Mouse (Mus musculus) heart, embryonic 11.5 days (tissue): Measurements from ENCODE around the gene Set. TPM values are rescaled to one million over a fixed set of nuclear protein-coding genes. Genes with fewer than 3 reads are reported as not detected.
A peak's percentile ranks its signal among the peaks of the same experiment; 100 is the strongest.
"Not testable (repeated sequence)": the region's sequence is repeated elsewhere in the genome, so short reads cannot be mapped to it uniquely, and the experiment has no call there.

ENCODE experiments used
- ATAC-seq: fragments of 200-750 bp; cut with Nextera tagmentation; replicated peaks from 2 replicates; pipeline ENCODE4 v1.8.0; 2017; ENCODE audit warnings: moderate library complexity; ENCODE audit not compliant: insufficient number of reproducible peaks, low FRiP score, low TSS enrichment
- H3K27ac ChIP-seq: fragments of 300-500 bp; sonication (generic); 2 replicates; pipeline ENCODE4 v1.5.1; 2014; ENCODE audit warnings: mild to moderate bottlenecking, low read depth, low read length
- H3K27me3 ChIP-seq: fragments of 300-500 bp; sonication (generic); 2 replicates; pipeline ENCODE4 v1.6.1; 2014; ENCODE audit warnings: mild to moderate bottlenecking, low read length, mixed read lengths; ENCODE audit not compliant: control insufficient read depth, insufficient read depth
- H3K36me3 ChIP-seq: fragments of 300-500 bp; sonication (generic); 2 replicates; pipeline ENCODE4 v1.6.1; 2014; ENCODE audit warnings: mild to moderate bottlenecking, low read length, moderate library complexity, mixed read lengths; ENCODE audit not compliant: control insufficient read depth, insufficient read depth
- H3K4me1 ChIP-seq: fragments of 300-500 bp; sonication (generic); 2 replicates; pipeline ENCODE4 v1.6.1; 2014; ENCODE audit warnings: low read length; ENCODE audit not compliant: control insufficient read depth, insufficient read depth
- H3K4me2 ChIP-seq: fragments of 300-500 bp; sonication (generic); 2 replicates; pipeline ENCODE4 v1.6.1; 2014; ENCODE audit warnings: mild to moderate bottlenecking, moderate library complexity
- H3K4me3 ChIP-seq: fragments of 300-500 bp; sonication (generic); 2 replicates; pipeline ENCODE4 v1.5.1; 2014; ENCODE audit warnings: low read depth, low read length
- H3K9ac ChIP-seq: fragments of 300-500 bp; sonication (generic); 2 replicates; pipeline ENCODE4 v1.6.1; 2014; ENCODE audit warnings: mild to moderate bottlenecking, low read depth, low read length, moderate library complexity
- H3K9me3 ChIP-seq: fragments of 300-500 bp; sonication (generic); replicated peaks from 2 replicates; pipeline ENCODE4 v1.6.1; 2016; ENCODE audit warnings: low read length; ENCODE audit not compliant: control insufficient read depth
- WGBS: fragments of 180-500 bp; shearing (Covaris S2); extraction: QIAGEN DNeasy Blood & Tissue Kit; methylation state at CpG from one replicate; pipeline ENCODE4 v1.1.7; 2014; ENCODE audit not compliant: insufficient replicate concordance; 5-methylcytosine and 5-hydroxymethylcytosine counted together
- polyA plus RNA-seq: library from polyadenylated mRNA; unstranded; fragments of >200 nt; fragmentation: Nextera tagmentation; extraction: Ambion mirVana; gene quantifications from 2 replicates; pipeline ENCODE4 v1.2.1, GENCODE M21; 2014

Set gene
- polyA plus RNA-seq, 1 experiment from 2014 or later = 322 TPM

- 36% methylated on average over 6 of the region's 6 CpGs for WGBS
- ATAC-seq = no peak
- H3K36me3 ChIP-seq = no peaks in the 10 kb centered on the region
These were observed 5.0 kb upstream of the Set start for GRCm38 (mm10) chr2:30051992-30052761.

GRCm38 (mm10) chr2:30055310-30055709 is 1.9 kb upstream of the Set start:
- H3K9me3 ChIP-seq, H3K27ac ChIP-seq, H3K36me3 ChIP-seq, H3K27me3 ChIP-seq, H3K4me1 ChIP-seq, ATAC-seq, H3K4me3 ChIP-seq, H3K4me2 ChIP-seq, H3K9ac ChIP-seq: not testable (repeated sequence)
- 92% methylated on average over 3 of the region's 3 CpGs for WGBS

More at GRCm38 (mm10) chr2:30051992-30052761, 5.0 kb upstream of the Set start:
- no peaks in the 10 kb centered on the region for H3K4me1 ChIP-seq
- no peak overlapping the region for H3K9ac ChIP-seq
- no peaks in the 10 kb centered on the region for H3K27me3 ChIP-seq
- no peaks in the 10 kb centered on the region for H3K9me3 ChIP-seq
- H3K27ac ChIP-seq = no peak overlapping the region
- H3K4me3 ChIP-seq = no peak overlapping the region
- no peak overlapping the region for H3K4me2 ChIP-seq

- Histone ChIP-seq H3K9me3 (no peaks in the 10 kb centered on the region), H3K4me1 (0 out of 2 replicates have a peak, but pooled peaks cover 3% of the 10 kb centered on the region), H3K4me3 (no peak overlapping the region), H3K4me2 (no peak overlapping the region), H3K36me3 (no peaks in the 10 kb centered on the region), H3K27me3 (no peaks in the 10 kb centered on the region), H3K27ac (no peak overlapping the region), H3K9ac (no peak overlapping the region)
- no peak for ATAC-seq
- WGBS = 80% methylated on average over 3 of the region's 3 CpGs
These were observed 442 bp upstream of the Set start for GRCm38 (mm10) chr2:30056736-30057135.

DNA sequence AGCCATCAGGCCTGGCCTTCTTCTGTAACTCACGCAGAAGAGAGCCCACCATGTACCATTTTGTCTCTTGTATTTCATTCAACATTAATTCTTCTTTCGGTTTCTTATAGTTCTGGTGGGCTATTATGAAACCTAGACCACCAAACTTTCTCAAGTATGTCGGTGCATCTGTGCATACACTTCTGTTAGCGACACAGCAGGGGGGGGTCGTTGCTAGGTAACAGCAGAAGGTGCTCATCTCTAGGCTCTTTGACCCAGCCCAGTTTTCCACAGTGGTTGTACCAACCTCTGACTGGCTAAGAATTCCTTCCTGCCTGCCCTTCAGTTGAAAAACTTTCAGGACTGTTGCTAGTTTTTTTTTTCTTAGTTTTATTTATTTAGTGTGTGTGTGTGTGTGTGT is 1.2 kb downstream of the Set start:
- WGBS = 61% methylated on average over 5 of the region's 5 CpGs

DNA sequence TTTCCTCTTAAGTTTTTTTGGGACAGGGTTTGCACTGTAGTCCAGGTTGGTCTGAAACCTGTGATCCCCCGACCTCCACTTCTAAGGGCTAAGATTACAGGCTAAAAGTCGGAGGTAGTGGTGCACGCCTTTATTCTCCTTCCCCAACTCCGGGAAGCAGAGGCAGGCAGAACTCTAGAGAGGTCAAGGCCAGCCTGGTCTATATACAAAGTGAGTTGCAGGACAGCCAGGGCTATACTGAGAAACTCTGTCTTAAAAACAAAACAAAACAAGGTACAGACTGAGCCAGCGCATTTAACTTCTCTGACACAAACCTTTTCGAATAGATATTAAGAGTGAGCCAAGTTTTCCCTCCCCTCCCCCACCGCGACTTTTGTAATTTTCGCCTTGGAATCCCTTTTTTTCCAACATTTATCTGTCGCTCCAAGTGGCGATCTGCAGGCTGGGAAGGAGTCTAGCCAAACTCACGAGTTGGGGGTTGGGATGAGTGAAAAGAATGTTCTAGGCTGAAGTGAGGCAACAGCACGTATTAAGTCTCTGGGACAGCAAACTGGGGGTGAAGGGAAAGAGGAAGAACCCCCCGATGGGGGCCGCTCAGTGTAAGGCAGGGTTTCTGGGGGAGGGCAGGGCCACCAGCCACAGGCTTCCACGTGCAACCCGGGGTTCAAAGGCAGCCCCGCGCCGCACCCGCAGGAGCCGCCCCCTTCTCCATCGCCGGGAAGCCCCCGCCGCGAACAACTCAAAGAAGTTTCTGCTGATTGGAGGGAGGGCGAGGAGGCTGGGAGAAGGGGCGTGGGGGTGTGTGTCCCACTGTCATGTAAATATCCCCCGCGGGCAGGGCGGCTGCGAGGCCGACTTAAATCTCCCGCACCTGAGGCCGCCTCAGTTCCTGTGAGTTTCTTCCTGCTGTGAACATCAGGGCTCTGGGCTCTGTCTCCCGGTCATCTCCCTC is 4.3 kb downstream of the Set start:
- peaks cover 21% of the 10 kb centered on the region for H3K4me1 ChIP-seq
- H3K4me2 ChIP-seq = peak overlapping the region; percentile 95
- no peaks in the 10 kb centered on the region for H3K9me3 ChIP-seq
- ATAC-seq = no peak
- H3K4me3 ChIP-seq = peak overlapping the region; percentile 66
- 8% methylated on average over 37 of the region's 37 CpGs for WGBS
- peak overlapping the region; percentile 94 for H3K27ac ChIP-seq
- no peaks in the 10 kb centered on the region for H3K27me3 ChIP-seq
- peak overlapping the region; percentile 81 for H3K9ac ChIP-seq
- no peaks in the 10 kb centered on the region for H3K36me3 ChIP-seq

More for the DNA sequence above, 1.2 kb downstream of the Set start:
- H3K4me2 ChIP-seq = no peak overlapping the region
- no peak overlapping the region for H3K27ac ChIP-seq
- no peaks in the 10 kb centered on the region for H3K27me3 ChIP-seq
- ATAC-seq = no peak
- H3K9me3 ChIP-seq = no peaks in the 10 kb centered on the region
- H3K4me3 ChIP-seq = no peak overlapping the region
- no peak overlapping the region for H3K9ac ChIP-seq
- no peaks in the 10 kb centered on the region for H3K36me3 ChIP-seq
- peaks cover 7% of the 10 kb centered on the region for H3K4me1 ChIP-seq

- Histone ChIP-seq H3K4me1 (peaks cover 21% of the 10 kb centered on the region), H3K36me3 (no peaks in the 10 kb centered on the region), H3K27ac (peak overlapping the region; percentile 94), H3K9ac (peak overlapping the region; percentile 81), H3K4me3 (peak overlapping the region; percentile 66), H3K9me3 (no peaks in the 10 kb centered on the region), H3K27me3 (no peaks in the 10 kb centered on the region), H3K4me2 (peak overlapping the region; percentile 95)
- peak; percentile 28; the same call in 1 of the 2 replicates for ATAC-seq
- under 1% methylated on average over 40 of the region's 40 CpGs for WGBS
These were observed 5.3 kb downstream of the Set start for GRCm38 (mm10) chr2:30062249-30063093.

DNA sequence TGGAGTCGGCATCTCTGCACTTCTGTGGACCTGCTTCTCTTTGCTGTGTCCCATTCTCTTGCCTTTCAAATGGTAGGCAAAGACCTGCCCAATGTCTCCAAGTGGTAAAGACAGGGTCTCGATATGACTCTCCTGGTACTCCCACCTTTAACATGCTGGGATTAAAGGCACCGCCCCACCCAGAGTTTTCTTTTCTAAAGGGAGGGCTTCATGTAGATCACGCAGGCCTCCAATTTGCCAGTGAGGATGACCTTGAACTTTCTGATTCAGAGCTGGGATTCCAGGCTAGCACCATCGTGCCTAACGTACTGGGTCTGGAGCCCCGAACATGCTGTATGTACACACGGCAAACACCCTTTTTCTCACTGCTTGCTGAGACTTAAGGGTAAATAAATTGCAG is 6.1 kb downstream of the Set start:
- 3% methylated on average over 8 of the region's 8 CpGs for WGBS
- H3K27ac ChIP-seq = peak overlapping the region; percentile 94

GRCm38 (mm10) chr2:30063791-30064190 is 6.6 kb downstream of the Set start:
- no peak for ATAC-seq
- 18% methylated on average over 3 of the region's 3 CpGs for WGBS

More for the DNA sequence above, 6.1 kb downstream of the Set start:
- Histone ChIP-seq H3K4me2 (peak overlapping the region; percentile 95), H3K9ac (peak overlapping the region; percentile 81), H3K4me3 (peak overlapping the region; percentile 66), H3K4me1 (peaks cover 24% of the 10 kb centered on the region), H3K27me3 (no peaks in the 10 kb centered on the region), H3K9me3 (no peaks in the 10 kb centered on the region), H3K36me3 (peaks cover 3% of the 10 kb centered on the region; the same call in 1 of the 2 replicates)
- no peak for ATAC-seq

More at GRCm38 (mm10) chr2:30063791-30064190, 6.6 kb downstream of the Set start:
- Histone ChIP-seq H3K36me3 (peaks cover 3% of the 10 kb centered on the region; the same call in 1 of the 2 replicates), H3K27ac (peak overlapping the region; percentile 94), H3K4me3 (peak overlapping the region; percentile 66), H3K4me2 (peak overlapping the region; percentile 95), H3K27me3 (no peaks in the 10 kb centered on the region), H3K4me1 (peaks cover 27% of the 10 kb centered on the region), H3K9me3 (no peaks in the 10 kb centered on the region), H3K9ac (peak overlapping the region; percentile 81)
